8 mouse cellular contexts compared by ENCODE assay signal in the genomic region with DNA sequence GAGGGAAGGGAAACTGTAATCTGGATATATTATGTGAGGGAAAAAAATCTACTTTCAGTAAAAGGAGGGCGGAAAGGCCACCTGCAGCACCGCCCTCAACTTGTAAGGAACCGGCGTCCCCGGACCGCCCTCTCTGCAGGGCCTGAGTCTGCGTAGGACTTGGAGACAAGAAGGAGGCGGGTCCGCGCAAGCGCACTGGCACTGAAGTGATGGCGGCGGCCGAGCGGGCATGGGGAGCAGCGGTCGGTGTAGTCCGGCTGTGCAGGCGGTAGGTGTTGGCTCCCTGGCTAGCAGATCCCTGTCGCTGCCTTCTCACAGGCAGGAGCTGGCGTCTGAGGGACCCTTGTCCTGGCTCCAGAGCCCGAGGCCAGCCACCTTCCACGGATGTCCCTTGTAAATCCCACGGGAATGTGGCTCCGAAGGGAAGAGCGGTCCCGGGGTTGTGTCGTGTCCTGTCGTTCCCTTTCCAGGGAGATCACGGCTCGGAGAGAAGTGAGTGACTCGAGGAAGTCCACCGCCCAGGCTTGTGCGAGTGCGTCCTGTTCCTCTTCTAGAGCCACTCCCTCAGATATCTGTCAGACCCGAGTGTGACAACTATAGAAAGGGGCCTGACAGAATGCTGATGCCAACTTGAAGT. TPM values are rescaled to one million over a fixed set of nuclear protein-coding genes. Genes with fewer than 3 reads are reported as not detected.
DNase-seq lines count a peak whose midpoint lies in the region; ATAC-seq and TF ChIP-seq lines count a peak whose summit lies in the region.

No protein-coding gene starts in this region.

- intact Hi-C loops in gastrocnemius, adult 2 months (cut with DNase I), result no loop called here
- intact Hi-C loops in left cerebral cortex, adult 2 months (cut with DNase I), result loop anchor here (10.0 kb wide), 1 partner anchor 265 kb away; no protein-coding TSS in a partner anchor

- peak overlapping the region; percentile 57 for H3K4me2 ChIP-seq in hindbrain, postnatal 0 days (ENCODE audit: low read depth, low read length)

- no peaks in the 10 kb centered on the region for H3K27me3 ChIP-seq in hindbrain, postnatal 0 days (ENCODE audit: insufficient read depth, low read length)

- H3K4me3 ChIP-seq in gastrocnemius, adult 2 months, result peak overlapping the region; percentile 71
- peak overlapping the region; percentile 88 for H3K4me3 ChIP-seq in hindbrain, postnatal 0 days (ENCODE audit: low read length)
- peak overlapping the region; percentile 89 for H3K4me3 ChIP-seq in left cerebral cortex, adult 2 months

- H3K36me3 ChIP-seq in hindbrain, postnatal 0 days (ENCODE audit: insufficient read depth, low read length), result no peaks in the 10 kb centered on the region

- TF ChIP-seq CTCF in gastrocnemius, adult 2 months (IDR thresholded peaks at IDR 0.05), result no peak
- TF ChIP-seq CTCF in hindbrain, postnatal 0 days (IDR thresholded peaks at IDR 0.05; ENCODE audit: low read depth), result no peak
- TF ChIP-seq CTCF in left cerebral cortex, adult 2 months (IDR thresholded peaks at IDR 0.05), result no peak

- H3K9ac ChIP-seq in hindbrain, postnatal 0 days (replicated peaks; ENCODE audit: low read length), result peak overlapping the region; percentile 96

- peak overlapping the region; percentile 92 for H3K27ac ChIP-seq in gastrocnemius, adult 2 months
- H3K27ac ChIP-seq in hindbrain, postnatal 0 days, result peak overlapping the region; percentile 90
- peak overlapping the region; percentile 96 for H3K27ac ChIP-seq in left cerebral cortex, adult 2 months

- WGBS in hindbrain, postnatal 0 days, result under 1% methylated on average over 36 of the region's 36 CpGs

- ATAC-seq in common myeloid progenitor, adult 5-6 weeks (replicated peaks; ENCODE audit: low read depth, poor library complexity, severe bottlenecking), result peak; percentile 98
- peak; percentile 97 for ATAC-seq in hindbrain, postnatal 0 days
- peak; percentile 97 for ATAC-seq in megakaryocyte, adult 5-6 weeks (ENCODE audit: poor library complexity, severe bottlenecking)

- no peaks in the 10 kb centered on the region for H3K9me3 ChIP-seq in hindbrain, postnatal 0 days (ENCODE audit: low read length)

- DNase-seq in ZHBTc4 (ENCODE audit: low read depth, low spot score), result peak; percentile 98
- peak; percentile 97 for DNase-seq in gastrocnemius, adult 2 months
- DNase-seq in hindbrain, postnatal 0 days (ENCODE audit: low spot score), result peak; percentile 97
- peak; percentile 93 to 95 for DNase-seq in left cerebral cortex, adult 2 months (ENCODE audit: extremely low spot score in 1 of 2, low spot score in 2 of 2)
- peak; percentile 94 to 95 for DNase-seq in right cerebral cortex, adult 2 months (ENCODE audit: low spot score in 2 of 2)
- peak; percentile 96 for DNase-seq in urinary bladder, postnatal 14 days (ENCODE audit: low spot score)

- peaks cover 5% of the 10 kb centered on the region; the same call in 1 of the 2 replicates for H3K4me1 ChIP-seq in hindbrain, postnatal 0 days (ENCODE audit: insufficient read depth, low read length)

RNA-seq across cellular contexts. Expression of gene Nfu1, which starts 0.8 kb away (rescaled TPM):
- 65.8 and 117 TPM in 2 replicates for total RNA-seq in common myeloid progenitor, adult 5-6 weeks (2017)
- total RNA-seq in gastrocnemius, adult 2 months (2021), result 10 to 100 TPM; 55.1 to 66.5 TPM
- total RNA-seq in hindbrain, postnatal 0 days (2014; rRNA removed), result 187 and 338 TPM in 2 replicates
- polyA plus RNA-seq in hindbrain, postnatal 0 days (2015; fragmentation: Nextera tagmentation; extraction: Ambion mirVana), result 166 and 167 TPM in 2 replicates
- total RNA-seq in left cerebral cortex, adult 2 months (2021), result 10 to 100 TPM; 56.0 to 57.2 TPM
- 88.7 and 104 TPM in 2 replicates for total RNA-seq in megakaryocyte, adult 5-6 weeks (2015)
- 72.6 and 99.3 TPM in 2 replicates for total RNA-seq in megakaryocyte, adult 5-6 weeks (2017)

RNA-seq across cellular contexts. Expression of gene Gfpt1, which starts 32.8 kb away (rescaled TPM):
- 28.0 and 35.8 TPM in 2 replicates for total RNA-seq in common myeloid progenitor, adult 5-6 weeks (2017)
- total RNA-seq in gastrocnemius, adult 2 months (2021), result 10 to 100 TPM; 31.0 to 35.8 TPM
- 32.9 and 34.5 TPM in 2 replicates for total RNA-seq in hindbrain, postnatal 0 days (2014; rRNA removed)
- polyA plus RNA-seq in hindbrain, postnatal 0 days (2015; fragmentation: Nextera tagmentation; extraction: Ambion mirVana), result 17.4 and 17.7 TPM in 2 replicates
- 10 to 100 TPM; 51.5 to 56.0 TPM for total RNA-seq in left cerebral cortex, adult 2 months (2021)
- total RNA-seq in megakaryocyte, adult 5-6 weeks (2015), result 21.9 and 22.1 TPM in 2 replicates
- total RNA-seq in megakaryocyte, adult 5-6 weeks (2017), result 16.4 and 25.2 TPM in 2 replicates

Comparison
In these comparisons a context has a peak if more than half of its experiments do, and no peak if none do; other contexts are left out.
1. Peak in every context shown above with its lines: DNase-seq, ATAC-seq, H3K4me3 ChIP-seq and H3K27ac ChIP-seq.